Mouse (Mus musculus) myocyte (in vitro differentiated cells): ENCODE results near the gene Zfp772. TPM values are rescaled to one million over a fixed set of nuclear protein-coding genes. Genes with fewer than 3 reads are reported as not detected.

ENCODE experiments used
- H3K27me3 ChIP-seq: one replicate; pipeline ENCODE4 v1.6.1; 2011; ENCODE audit not compliant: control insufficient read depth, insufficient read depth, insufficient read length
- H3K36me3 ChIP-seq: one replicate; pipeline ENCODE4 v1.6.1; 2011; ENCODE audit not compliant: control insufficient read depth, insufficient read depth
- H3K4me2 ChIP-seq: one replicate; pipeline ENCODE4 v1.6.1; 2011; ENCODE audit warnings: low read depth, control low read depth
- H3K4me3 ChIP-seq: one replicate; pipeline ENCODE4 v1.5.1; 2011; ENCODE audit warnings: mild to moderate bottlenecking, control low read depth, moderate library complexity
- H3K79me2 ChIP-seq: one replicate; pipeline ENCODE4 v1.6.1; 2011; ENCODE audit not compliant: control insufficient read depth, insufficient read depth
- H3ac ChIP-seq: one replicate; pipeline ENCODE4 v1.6.1; 2011; ENCODE audit not compliant: control insufficient read depth, insufficient read length
- E2F4 ChIP-seq: IDR thresholded peaks from one replicate; pipeline ENCODE4 v1.6.1; 2011; ENCODE audit warnings: mild to moderate bottlenecking, control low read depth, moderate library complexity; ENCODE audit not compliant: insufficient read depth
- MAX ChIP-seq: IDR thresholded peaks from one replicate; pipeline ENCODE4 v1.6.1; 2011; ENCODE audit warnings: low read depth, mild to moderate bottlenecking, control low read depth
- MYOD1 ChIP-seq, 3 experiments: IDR thresholded peaks; one replicate each; pipeline ENCODE4 v1.6.1; 2011; ENCODE audit warnings: control low read depth in 2 of 3, low read depth in 2 of 3, mild to moderate bottlenecking in 2 of 3, moderate library complexity in 1 of 3; ENCODE audit not compliant: insufficient read length in 2 of 3, control insufficient read depth in 1 of 3
- MYOG ChIP-seq, 3 experiments: IDR thresholded peaks; one replicate each; pipeline ENCODE4 v1.6.1; 2011; ENCODE audit warnings: control low read depth in 2 of 3, low read depth in 2 of 3, mild to moderate bottlenecking in 2 of 3; ENCODE audit not compliant: insufficient read length in 2 of 3, control insufficient read depth in 1 of 3, insufficient read depth in 1 of 3
- POLR2A ChIP-seq: IDR thresholded peaks from one replicate; pipeline ENCODE4 v1.6.1; 2011; ENCODE audit warnings: low read depth, mild to moderate bottlenecking, control low read depth, moderate library complexity; ENCODE audit not compliant: insufficient read length
- REST ChIP-seq: IDR thresholded peaks from one replicate; pipeline ENCODE4 v1.6.1; 2011; ENCODE audit warnings: mild to moderate bottlenecking, control low read depth, moderate library complexity; ENCODE audit not compliant: insufficient read depth, insufficient read length
- SRF ChIP-seq: IDR thresholded peaks from one replicate; pipeline ENCODE4 v1.6.1; 2011; ENCODE audit warnings: low read depth; ENCODE audit not compliant: control insufficient read depth, insufficient read length
- TCF12 ChIP-seq: IDR thresholded peaks from one replicate; pipeline ENCODE4 v1.6.1; 2011; ENCODE audit warnings: mild to moderate bottlenecking, control low read depth; ENCODE audit not compliant: poor library complexity, insufficient read depth, severe bottlenecking
- TCF3 ChIP-seq: IDR thresholded peaks from one replicate; pipeline ENCODE4 v1.6.1; 2011; ENCODE audit warnings: low read depth, control low read depth; ENCODE audit not compliant: insufficient read length
- polyA plus RNA-seq: library from polyadenylated mRNA; unstranded; fragments of >200 nt; fragmentation: generic; extraction: Trizol; gene quantifications from one replicate; pipeline ENCODE4 v1.2.1, GENCODE M21; 2012; ENCODE audit warnings: missing spikeins

Gene Zfp772
- polyA plus RNA-seq, 1 experiment = 1.4 TPM

DNA sequence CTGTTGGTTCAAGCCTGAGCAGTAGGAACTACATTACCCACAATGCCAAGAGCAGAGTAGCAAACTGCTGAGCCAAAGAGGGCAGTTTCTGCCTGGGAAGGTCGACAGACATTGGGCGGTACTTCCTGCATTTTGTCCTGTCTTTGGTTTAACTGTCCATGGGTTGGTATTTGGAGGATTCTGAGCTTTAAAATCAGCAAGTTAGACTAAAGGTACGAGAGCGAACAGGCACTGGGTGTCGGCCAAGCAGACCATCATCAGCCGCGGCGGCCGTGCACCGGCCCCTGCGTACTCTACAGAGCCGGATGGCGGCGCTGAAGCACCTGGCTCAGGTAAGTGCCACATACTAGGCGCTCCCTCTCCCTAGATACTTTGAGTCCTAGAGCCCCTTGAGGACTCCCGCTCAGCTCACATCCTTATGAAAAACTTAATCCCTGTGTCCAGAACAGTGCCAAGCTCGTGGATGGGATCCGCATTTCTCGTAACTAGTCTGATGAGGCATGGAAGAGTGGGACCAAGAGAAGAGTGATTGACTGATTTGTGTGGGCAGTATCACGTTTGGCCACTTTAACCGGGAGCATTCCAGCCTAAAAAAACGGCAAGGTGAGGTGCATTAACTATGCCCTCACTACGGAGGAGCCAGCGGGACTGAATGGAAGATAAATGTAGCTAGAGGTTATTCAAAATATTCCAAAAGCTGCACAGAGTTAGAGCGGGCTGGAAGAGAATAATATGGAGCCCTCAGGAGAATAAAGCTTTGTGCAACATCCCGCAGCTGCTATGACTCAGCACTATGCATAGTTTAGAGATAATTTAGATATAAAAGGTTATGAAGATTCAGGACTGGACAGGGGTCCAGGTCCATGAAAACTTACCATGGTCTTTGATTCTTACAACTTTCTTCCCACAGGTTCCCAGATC lies 38.3 kb downstream of the Zfp772 start, which contains the start of gene Zfp418:
TSS of gene Zfp418 (plus strand) at position 104 of the 921 bp plus-strand sequence.
- no peak within 1 kb of the TSS for H3ac ChIP-seq
- H3K36me3 ChIP-seq = no peaks in the 10 kb centered on the region
- peak within 1 kb of the TSS; percentile 94 for H3K4me2 ChIP-seq
- no peaks in the 10 kb centered on the region for H3K79me2 ChIP-seq
- no peaks in the 10 kb centered on the region for H3K27me3 ChIP-seq
- H3K4me3 ChIP-seq = peak within 1 kb of the TSS; percentile 36
- TF ChIP-seq MAX (no peak), TCF12 (no peak), SRF (no peak), E2F4 (no peak), POLR2A (no peak), REST (no peak), MYOG (IDR thresholded peaks at IDR 0.05; ENCODE audit: control insufficient read depth in 1 of 3, insufficient read depth in 1 of 3, insufficient read length in 2 of 3, low read depth in 2 of 3) (no peak), MYOD1 (IDR thresholded peaks at IDR 0.05; ENCODE audit: control insufficient read depth in 1 of 3, insufficient read length in 2 of 3, low read depth in 2 of 3) (no peak), TCF3 (no peak)

Other genes starting within 250 kb of the Zfp772 start
- not detected for gene Aurkc, start 214.7 kb downstream of the Zfp772 start, polyA plus RNA-seq
- gene Zfp954, start 88.5 kb downstream of the Zfp772 start, polyA plus RNA-seq = 8.9 TPM
- gene Zfp773, start 73.2 kb downstream of the Zfp772 start, polyA plus RNA-seq = 0.02 TPM
- 0.53 TPM for gene Zfp418, start 38.7 kb downstream of the Zfp772 start, polyA plus RNA-seq
- gene Vmn2r29, start 37.3 kb upstream of the Zfp772 start, polyA plus RNA-seq = 0.06 TPM
- 0.59 TPM for gene Gm45844, start 68.3 kb upstream of the Zfp772 start, polyA plus RNA-seq
- 15.8 TPM for gene Clcn4, start 90.9 kb upstream of the Zfp772 start, polyA plus RNA-seq
- not detected for gene Vmn2r30, start 127.6 kb upstream of the Zfp772 start, polyA plus RNA-seq
- not detected for gene Gm45783, start 164.6 kb upstream of the Zfp772 start, polyA plus RNA-seq
- not detected for gene Vmn2r31, start 189.7 kb upstream of the Zfp772 start, polyA plus RNA-seq